Mouse (Mus musculus) sigmoid colon, adult 10 weeks (tissue): Measurements from ENCODE around the gene Jkamp. TPM values are rescaled to one million over a fixed set of nuclear protein-coding genes. Genes with fewer than 3 reads are reported as not detected.

Experiments
- polyA plus RNA-seq: library from polyadenylated mRNA; stranded (reverse); fragments of 350-450 nt; fragmentation: Illumina TruSeq; extraction: RNeasy Lipid Tissue Mini Kit (QIAGEN cat#74804); gene quantifications from one replicate; pipeline ENCODE4 v1.2.3, GENCODE M21; 2014; ENCODE audit warnings: low read depth, low replicate concordance

Gene Jkamp
- polyA plus RNA-seq: 38.4 TPM

DNA sequence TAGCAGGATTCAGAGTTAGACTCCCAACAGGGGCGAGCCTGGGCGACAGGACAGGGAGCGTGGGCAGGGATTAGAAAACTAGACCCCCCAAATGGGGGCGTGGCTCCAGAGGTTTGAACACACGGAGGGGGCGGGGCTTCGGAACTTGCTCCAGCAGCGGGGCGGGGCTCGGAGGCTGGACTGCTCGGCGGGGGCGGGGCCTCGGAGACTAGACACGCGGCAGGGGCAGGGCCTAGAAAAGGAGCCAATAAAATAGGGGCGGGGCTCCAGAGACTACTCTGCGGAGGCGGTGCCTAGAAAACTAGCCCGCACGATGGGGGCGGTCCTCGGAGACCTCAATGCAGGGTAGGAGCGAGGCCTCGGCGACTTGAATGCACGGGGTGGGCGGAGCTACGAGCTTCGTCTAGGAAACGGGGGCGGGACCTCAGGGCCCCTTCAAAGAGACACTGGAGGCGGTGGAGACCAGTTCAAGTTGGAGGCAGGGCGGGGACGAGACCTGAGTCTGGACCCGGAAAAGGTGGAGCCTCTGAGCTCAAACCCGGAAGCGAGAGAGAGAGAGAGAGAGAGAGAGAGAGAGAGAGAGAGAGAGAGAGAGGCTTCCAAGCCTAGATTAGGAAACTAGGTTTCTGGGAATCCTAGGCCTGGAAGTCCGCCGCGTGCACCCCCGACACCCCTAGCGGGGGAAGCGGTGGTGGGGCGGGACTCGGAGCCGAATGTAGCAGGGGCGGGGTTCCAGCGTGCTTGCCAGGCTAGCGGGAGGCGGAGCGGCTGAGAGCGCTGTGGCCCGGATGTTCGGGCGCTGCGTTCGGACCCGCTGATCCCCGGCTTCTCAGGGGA, at the start of gene Jkamp, which contains the start of gene L3hypdh:
Gene Jkamp (plus strand): TSS at position 261 of the 837 bp plus-strand sequence.
Gene L3hypdh (minus strand): TSS at position 111 of the 837 bp plus-strand sequence.

DNA sequence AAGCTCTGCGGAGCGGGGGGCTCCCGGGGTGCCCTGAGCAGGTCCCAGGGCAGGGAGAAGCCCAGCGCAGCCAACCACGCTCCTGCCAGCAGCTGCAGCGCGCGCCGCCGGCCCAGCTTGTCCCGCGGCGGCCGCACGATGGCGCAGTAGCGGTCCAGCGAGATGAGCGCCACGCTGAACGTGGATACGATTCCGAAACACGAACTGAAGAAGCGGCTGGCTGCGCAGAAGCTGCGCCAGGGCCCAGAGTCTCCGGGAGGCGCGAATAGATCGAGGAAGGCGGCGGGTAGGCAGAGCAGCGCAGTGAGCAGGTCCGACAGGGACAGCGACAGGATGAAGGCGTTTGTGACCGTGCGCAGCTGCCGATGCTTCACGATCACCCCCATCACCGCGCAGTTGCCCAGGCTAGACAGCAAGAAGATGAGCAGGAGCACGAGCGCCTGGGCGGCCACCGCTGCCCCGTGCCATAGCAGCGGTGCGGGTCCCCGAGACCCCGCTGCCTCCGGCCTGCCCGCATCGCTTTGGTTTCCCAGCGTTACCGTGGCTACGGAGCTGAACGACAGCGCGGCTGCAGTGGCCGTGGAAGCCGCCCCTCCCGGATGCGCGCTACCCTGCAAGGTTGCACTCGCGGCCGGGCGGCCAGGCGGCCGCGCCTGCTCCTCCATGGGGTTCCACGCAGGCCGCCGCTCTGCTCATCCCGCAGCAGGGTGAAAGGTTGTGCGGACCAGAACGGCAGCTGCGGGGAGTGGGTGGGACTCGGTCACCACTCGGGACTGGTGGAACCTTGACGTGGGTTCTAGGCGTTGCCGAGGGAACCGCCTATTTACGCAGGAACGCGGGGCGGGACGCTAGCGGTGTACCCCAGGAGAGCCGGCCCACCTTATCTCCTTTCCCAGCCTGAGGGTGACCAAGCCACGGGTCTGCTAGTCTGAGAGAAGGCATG, 14.8 kb upstream of the Jkamp start, which contains the start of gene Gpr135:
Gene Gpr135 (minus strand): TSS at position 799 of the 943 bp plus-strand sequence.

Other genes with a start within 250 kb of the Jkamp start
- gene Gpr135, start 14.5 kb upstream of the Jkamp start, polyA plus RNA-seq: 2.0 TPM
- gene L3hypdh, start 150 bp upstream of the Jkamp start, polyA plus RNA-seq: 6.4 TPM
- gene Ccdc175, start 99.4 kb downstream of the Jkamp start, polyA plus RNA-seq: not detected